Mouse (Mus musculus) kidney, adult 2 months (tissue): ENCODE data around the gene Xrcc6. TPM values are rescaled to one million over a fixed set of nuclear protein-coding genes. Genes with fewer than 3 reads are reported as not detected.

Experiments used
- DNase-seq: peaks from one replicate; pipeline ENCODE4 v3.0.0; 2021
- H3K27ac ChIP-seq: fragments of 200-500 bp; 2 replicates; pipeline ENCODE4 v1.5.1; 2012; ENCODE audit warnings: low read depth, low read length, control low read depth, inconsistent platforms; ENCODE audit not compliant: insufficient read depth
- H3K27me3 ChIP-seq: fragments of 200-500 bp; replicated peaks from 2 replicates; pipeline ENCODE4 v1.6.1; 2012; ENCODE audit warnings: mild to moderate bottlenecking, moderate library complexity, low read length, inconsistent platforms; ENCODE audit not compliant: control insufficient read depth, insufficient read depth
- H3K36me3 ChIP-seq: fragments of 200-500 bp; 2 replicates; pipeline ENCODE4 v1.6.1; 2012; ENCODE audit warnings: mild to moderate bottlenecking, moderate library complexity, low read length, inconsistent platforms; ENCODE audit not compliant: control insufficient read depth, insufficient read depth
- H3K4me1 ChIP-seq: fragments of 200-500 bp; 2 replicates; pipeline ENCODE4 v1.6.1; 2011; ENCODE audit warnings: low read length; ENCODE audit not compliant: control insufficient read depth, insufficient read depth
- H3K4me3 ChIP-seq: fragments of 200-500 bp; 2 replicates; pipeline ENCODE4 v1.5.1; 2011; ENCODE audit warnings: mild to moderate bottlenecking, low read depth, low read length, control low read depth; ENCODE audit not compliant: insufficient read depth
- CTCF ChIP-seq: fragments of 200-500 bp; conservative IDR thresholded peaks from 2 replicates; pipeline ENCODE4 v1.5.1; 2011; ENCODE audit warnings: low read depth, mild to moderate bottlenecking, control low read depth, low read length, moderate library complexity, mixed read lengths; ENCODE audit not compliant: insufficient read depth, insufficient read length
- POLR2A ChIP-seq: fragments of 200-500 bp; IDR thresholded peaks from one replicate; pipeline ENCODE4 v1.6.1; 2011; ENCODE audit warnings: low read depth, low read length, control low read depth
- WGBS: fragments of 180-500 bp; shearing (Covaris S2); methylation state at CpG from one replicate; pipeline ENCODE4 v1.1.7; 2018; 5-methylcytosine and 5-hydroxymethylcytosine counted together
- polyA plus RNA-seq: library from polyadenylated mRNA; depleted of rRNA; stranded (reverse); fragments of >200 nt; gene quantifications from 2 replicates; pipeline ENCODE4 v1.2.3, GENCODE M21; 2012

Gene Xrcc6
- polyA plus RNA-seq, 1 experiment: 22.1 TPM

GRCm38 (mm10) chr15:82011947-82012346 lies 24.3 kb downstream of the Xrcc6 start:
- Histone ChIP-seq H3K27me3 (no peaks in the 10 kb centered on the region), H3K4me3 (no peak overlapping the region), H3K4me1 (peaks cover 7% of the 10 kb centered on the region; the same call in 1 of the 2 replicates), H3K36me3 (no peaks in the 10 kb centered on the region), H3K27ac (no peak overlapping the region)
- TF ChIP-seq CTCF (no peak), POLR2A (no peak)
- DNase-seq: no peak
- WGBS: 84% methylated on average over 6 of the region's 6 CpGs

- DNase-seq: no peak
- no peak for TF ChIP-seq CTCF
- TF ChIP-seq POLR2A: no peak
- peak overlapping the region; percentile 76 for H3K4me3 ChIP-seq
- H3K4me1 ChIP-seq: peaks cover 7% of the 10 kb centered on the region; the same call in 1 of the 2 replicates
- H3K27ac ChIP-seq: no peak overlapping the region; the same call in 1 of the 2 replicates
- H3K27me3 ChIP-seq: no peaks in the 10 kb centered on the region
- WGBS: 13% methylated on average over 9 of the region's 9 CpGs
- no peaks in the 10 kb centered on the region; the same call in 1 of the 2 replicates for H3K36me3 ChIP-seq
Measured at GRCm38 (mm10) chr15:82014745-82015391, 27.2 kb downstream of the Xrcc6 start.

- Histone ChIP-seq H3K36me3 (no peaks in the 10 kb centered on the region; the same call in 1 of the 2 replicates), H3K4me1 (peaks cover 7% of the 10 kb centered on the region; the same call in 1 of the 2 replicates), H3K27me3 (no peaks in the 10 kb centered on the region), H3K4me3 (peak overlapping the region; percentile 76), H3K27ac (peak overlapping the region; percentile 49)
- peak; percentile 56 for DNase-seq
- 1% methylated on average over 39 of the region's 39 CpGs for WGBS
- TF ChIP-seq POLR2A (no peak), CTCF (no peak)
Measured at GRCm38 (mm10) chr15:82015392-82016100, 27.9 kb downstream of the Xrcc6 start.

- DNase-seq: peak; percentile 99
- TF ChIP-seq POLR2A (no peak), CTCF (0 out of 2 replicates have a peak, but pooled peaks have one; percentile 12)
- peak overlapping the region; percentile 21; the same call in 1 of the 2 replicates for H3K27ac ChIP-seq
- under 1% methylated on average over 53 of the region's 53 CpGs for WGBS
- no peaks in the 10 kb centered on the region for H3K27me3 ChIP-seq
- H3K4me1 ChIP-seq: peaks cover 7% of the 10 kb centered on the region; the same call in 1 of the 2 replicates
- H3K36me3 ChIP-seq: no peaks in the 10 kb centered on the region; the same call in 1 of the 2 replicates
- peak overlapping the region; percentile 76 for H3K4me3 ChIP-seq
Measured at GRCm38 (mm10) chr15:82016101-82016808, 28.6 kb downstream of the Xrcc6 start.

GRCm38 (mm10) chr15:82016830-82017229 lies 29.2 kb downstream of the Xrcc6 start:
- H3K4me1 ChIP-seq: peaks cover 7% of the 10 kb centered on the region; the same call in 1 of the 2 replicates
- no peak for TF ChIP-seq POLR2A
- no peak for TF ChIP-seq CTCF
- peak overlapping the region; percentile 73 for H3K4me3 ChIP-seq
- H3K27me3 ChIP-seq: no peaks in the 10 kb centered on the region
- WGBS: 18% methylated on average over 6 of the region's 6 CpGs
- H3K27ac ChIP-seq: no peak overlapping the region
- DNase-seq: no peak
- H3K36me3 ChIP-seq: no peaks in the 10 kb centered on the region; the same call in 1 of the 2 replicates

- 63% methylated on average over 4 of the region's 4 CpGs for WGBS
- H3K27ac ChIP-seq: no peak overlapping the region
- H3K4me1 ChIP-seq: peaks cover 7% of the 10 kb centered on the region; the same call in 1 of the 2 replicates
- H3K36me3 ChIP-seq: no peaks in the 10 kb centered on the region; the same call in 1 of the 2 replicates
- TF ChIP-seq CTCF (no peak), POLR2A (no peak)
- H3K27me3 ChIP-seq: no peaks in the 10 kb centered on the region
- H3K4me3 ChIP-seq: no peak overlapping the region
- DNase-seq: no peak
Measured at GRCm38 (mm10) chr15:82017461-82017860, 29.8 kb downstream of the Xrcc6 start.
